Mouse (Mus musculus) liver, embryonic 14.5 days (tissue): ENCODE measurements around the gene Nsrp1. TPM values are rescaled to one million over a fixed set of nuclear protein-coding genes. Genes with fewer than 3 reads are reported as not detected.
A peak's percentile ranks its signal among the peaks of the same experiment; 100 is the strongest.

Experiments
- ATAC-seq: fragments of 200-750 bp; cut with Nextera tagmentation; 2 replicates; pipeline ENCODE4 v1.8.0; 2017; ENCODE audit warnings: moderate number of reproducible peaks, mild to moderate bottlenecking, moderate library complexity; ENCODE audit not compliant: insufficient read depth
- DNase-seq, 3 experiments: peaks; one replicate each; pipeline ENCODE4 v3.0.0-alpha.2; 2012 to 2013; ENCODE audit warnings: low read depth in 3 of 3, low spot score in 3 of 3
- H3K27ac ChIP-seq: fragments of 300-500 bp; sonication (generic); 2 replicates; pipeline ENCODE4 v1.5.1; 2014; ENCODE audit warnings: moderate library complexity, mild to moderate bottlenecking, control low read depth, inconsistent platforms
- H3K27me3 ChIP-seq: fragments of 300-500 bp; sonication (generic); 2 replicates; pipeline ENCODE4 v1.6.1; 2014; ENCODE audit warnings: mild to moderate bottlenecking, low read length, moderate library complexity; ENCODE audit not compliant: control insufficient read depth, insufficient read depth
- H3K36me3 ChIP-seq: fragments of 300-500 bp; sonication (generic); replicated peaks from 2 replicates; pipeline ENCODE4 v1.6.1; 2014; ENCODE audit warnings: low read depth; ENCODE audit not compliant: control insufficient read depth, insufficient read depth
- H3K4me1 ChIP-seq, 2 experiments: fragments of 200-500 bp in 1 of 2; fragments of 300-500 bp in 1 of 2; sonication (generic) in 1 of 2; replicated peaks; 2 replicates each; pipeline ENCODE4 v1.6.1; 2012 to 2014; ENCODE audit warnings: antibody characterized with exemption in 1 of 2, inconsistent platforms in 1 of 2, low read length in 1 of 2; ENCODE audit not compliant: control insufficient read depth in 2 of 2, insufficient read depth in 2 of 2
- H3K4me2 ChIP-seq: fragments of 300-500 bp; sonication (generic); 2 replicates; pipeline ENCODE4 v1.6.1; 2014; ENCODE audit warnings: low read depth, mild to moderate bottlenecking, control low read depth, moderate library complexity
- H3K4me3 ChIP-seq, 2 experiments: fragments of 200-500 bp in 1 of 2; fragments of 300-500 bp in 1 of 2; sonication (generic) in 1 of 2; 2 replicates each; pipeline ENCODE4 v1.5.1; 2012 to 2014; ENCODE audit warnings: low read depth in 2 of 2, low read length in 2 of 2, mild to moderate bottlenecking in 2 of 2, control low read depth in 1 of 2, inconsistent platforms in 1 of 2, moderate library complexity in 1 of 2; ENCODE audit not compliant: insufficient read depth in 1 of 2
- H3K9ac ChIP-seq: fragments of 300-500 bp; sonication (generic); replicated peaks from 2 replicates; pipeline ENCODE4 v1.6.1; 2014; ENCODE audit warnings: mild to moderate bottlenecking, control low read depth, moderate library complexity
- H3K9me3 ChIP-seq: fragments of 300-500 bp; sonication (generic); 2 replicates; pipeline ENCODE4 v1.6.1; 2016; ENCODE audit warnings: low read length, mixed read lengths; ENCODE audit not compliant: control insufficient read depth
- CTCF ChIP-seq: IDR thresholded peaks from 2 replicates; pipeline ENCODE4 v1.5.1; 2016; ENCODE audit warnings: antibody characterized with exemption, low read depth, control low read depth
- EP300 ChIP-seq: IDR thresholded peaks from 2 replicates; pipeline ENCODE4 v1.6.1; 2016; ENCODE audit warnings: antibody characterized with exemption, low read depth
- WGBS: fragments of 180-500 bp; shearing (Covaris S2); extraction: QIAGEN DNeasy Blood & Tissue Kit; methylation state at CpG from one replicate; pipeline ENCODE4 v1.1.7; 2014; ENCODE audit not compliant: insufficient replicate concordance; 5-methylcytosine and 5-hydroxymethylcytosine counted together
- polyA plus RNA-seq, 2 experiments: library from polyadenylated mRNA; depleted of rRNA in 1 of 2; stranded (reverse) in 1 of 2; unstranded in 1 of 2; fragments of >200 nt; fragmentation: Nextera tagmentation in 1 of 2; extraction: Ambion mirVana in 1 of 2; gene quantifications; 2 replicates each; pipeline versions ENCODE4 v1.2.1 to v1.2.3; 2012 to 2014

Nsrp1 gene
- polyA plus RNA-seq, 2 experiments = 3.8 to 22.9 TPM

GRCm38 (mm10) chr11:77000741-77001140 is 77.5 kb downstream of the Nsrp1 start:
- no peaks in the 10 kb centered on the region for H3K9me3 ChIP-seq
- no peak overlapping the region for H3K4me2 ChIP-seq
- no peak for ATAC-seq
- WGBS = 28% methylated on average over 5 of the region's 5 CpGs
- TF ChIP-seq CTCF (no peak), EP300 (no peak)
- H3K4me3 ChIP-seq = no peak overlapping the region
- peaks cover 0 to 3% of the 10 kb centered on the region in 2 experiments; a peak in 1 of 4 replicates for H3K4me1 ChIP-seq
- H3K9ac ChIP-seq = no peak overlapping the region
- DNase-seq = no peak
- H3K36me3 ChIP-seq = no peaks in the 10 kb centered on the region
- no peak overlapping the region for H3K27ac ChIP-seq
- H3K27me3 ChIP-seq = peaks cover 45% of the 10 kb centered on the region

DNA sequence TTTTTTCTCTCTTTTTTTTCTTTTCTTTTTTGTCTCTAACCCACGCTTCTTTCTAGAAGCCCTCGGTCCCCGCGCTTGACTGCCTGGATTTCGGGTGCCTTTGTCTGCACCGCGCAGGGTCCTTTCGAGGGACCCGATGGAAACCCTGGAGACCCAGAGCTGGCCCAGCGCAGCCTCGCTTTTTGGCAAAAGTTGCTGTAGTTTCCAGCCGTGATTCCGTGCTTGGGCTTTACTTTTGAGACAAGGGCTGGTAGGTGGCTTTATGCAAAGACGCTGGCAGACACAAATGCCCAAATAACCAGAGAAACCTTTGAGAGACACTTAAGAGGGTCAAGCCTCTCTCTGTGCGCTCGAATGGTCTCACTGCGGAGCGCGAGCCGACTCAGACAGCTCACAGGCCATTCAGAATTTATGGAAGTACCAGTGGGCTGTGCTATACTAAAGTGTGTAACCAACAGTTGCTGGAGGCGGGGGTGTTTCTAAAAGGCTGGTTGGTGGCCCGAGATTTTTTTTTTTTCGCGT is 79.5 kb downstream of the Nsrp1 start:
- peak overlapping the region in 1 of 2 experiments; percentile 36; a peak in 2 of 4 replicates for H3K4me3 ChIP-seq
- H3K4me1 ChIP-seq = peaks cover 0 to 3% of the 10 kb centered on the region in 2 experiments; a peak in 1 of 4 replicates
- TF ChIP-seq EP300 (no peak), CTCF (no peak)
- H3K27me3 ChIP-seq = peaks cover 45% of the 10 kb centered on the region
- ATAC-seq = no peak
- H3K4me2 ChIP-seq = peak overlapping the region; percentile 62
- H3K9me3 ChIP-seq = no peaks in the 10 kb centered on the region
- DNase-seq = no peak
- H3K9ac ChIP-seq = no peak overlapping the region
- WGBS = 13% methylated on average over 24 of the region's 24 CpGs
- no peaks in the 10 kb centered on the region for H3K36me3 ChIP-seq
- no peak overlapping the region for H3K27ac ChIP-seq

GRCm38 (mm10) chr11:76997916-76998704 is 80.1 kb downstream of the Nsrp1 start, which contains the start of gene Slc6a4:
Gene Slc6a4, plus strand, starts transcription at chr11:76998603.
- no peak within 1 kb of the TSS for H3K27ac ChIP-seq
- H3K4me1 ChIP-seq = peaks cover 0 to 3% of the 10 kb centered on the region in 2 experiments; a peak in 1 of 4 replicates
- no peaks in the 10 kb centered on the region for H3K36me3 ChIP-seq
- H3K9me3 ChIP-seq = no peaks in the 10 kb centered on the region
- DNase-seq (no peak), ATAC-seq (no peak)
- no peak within 1 kb of the TSS for H3K9ac ChIP-seq
- WGBS = under 1% methylated on average over 50 of the region's 52 CpGs
- peak within 1 kb of the TSS; percentile 62 for H3K4me2 ChIP-seq
- TF ChIP-seq CTCF (no peak), EP300 (no peak)
- H3K27me3 ChIP-seq = peaks cover 45% of the 10 kb centered on the region
- H3K4me3 ChIP-seq = peak within 1 kb of the TSS; percentile 43 to 45

DNA sequence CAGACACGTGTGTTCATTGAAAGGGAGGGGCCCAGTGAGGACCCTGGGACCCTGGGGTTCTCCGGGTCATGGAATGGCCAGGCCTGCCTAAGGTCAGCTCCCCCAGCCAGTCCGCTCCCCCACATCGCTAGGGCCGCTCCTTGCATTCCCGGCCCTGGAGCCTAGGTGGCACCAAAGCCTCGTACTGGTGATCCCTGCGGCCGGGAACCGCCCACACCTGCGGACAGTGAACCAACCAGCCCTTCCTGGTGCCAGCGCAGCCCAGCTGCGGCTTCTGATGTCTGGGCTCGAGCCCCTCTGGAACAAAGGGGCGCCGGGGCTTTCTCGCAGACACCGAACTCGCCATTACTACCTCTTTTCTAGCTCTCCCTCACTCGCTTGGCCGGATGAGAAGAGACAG is 80.9 kb downstream of the Nsrp1 start:
- ATAC-seq (peak; percentile 50), DNase-seq (peak in 2 of 3 experiments; percentile 26 to 38)
- Histone ChIP-seq H3K4me2 (peak overlapping the region; percentile 62), H3K4me1 (peaks cover 0 to 3% of the 10 kb centered on the region in 2 experiments; a peak in 1 of 4 replicates), H3K36me3 (no peaks in the 10 kb centered on the region), H3K27me3 (peaks cover 45% of the 10 kb centered on the region), H3K27ac (no peak overlapping the region), H3K9ac (no peak overlapping the region), H3K4me3 (peak overlapping the region in 1 of 2 experiments; percentile 43; a peak in 3 of 4 replicates), H3K9me3 (no peaks in the 10 kb centered on the region)
- TF ChIP-seq EP300 = no peak
- peak; percentile 88 for TF ChIP-seq CTCF
- WGBS = 0% methylated on average over 21 of the region's 21 CpGs
